Mouse (Mus musculus) gastrocnemius, postnatal 10 days (tissue): ENCODE data around the gene Flnb. TPM values are rescaled to one million over a fixed set of nuclear protein-coding genes. Genes with fewer than 3 reads are reported as not detected.

Experiments used
- DNase-seq: peaks from one replicate; pipeline ENCODE4 v3.0.0; 2021; ENCODE audit warnings: mixed read lengths
- total RNA-seq, 2 experiments: library from RNA; stranded (reverse); gene quantifications; 2 replicates each; pipeline ENCODE4 v1.2.3; 2021

The Flnb gene
- total RNA-seq, 2 experiments from 2014 or later = 29.5 to 30.8 TPM

DNA sequence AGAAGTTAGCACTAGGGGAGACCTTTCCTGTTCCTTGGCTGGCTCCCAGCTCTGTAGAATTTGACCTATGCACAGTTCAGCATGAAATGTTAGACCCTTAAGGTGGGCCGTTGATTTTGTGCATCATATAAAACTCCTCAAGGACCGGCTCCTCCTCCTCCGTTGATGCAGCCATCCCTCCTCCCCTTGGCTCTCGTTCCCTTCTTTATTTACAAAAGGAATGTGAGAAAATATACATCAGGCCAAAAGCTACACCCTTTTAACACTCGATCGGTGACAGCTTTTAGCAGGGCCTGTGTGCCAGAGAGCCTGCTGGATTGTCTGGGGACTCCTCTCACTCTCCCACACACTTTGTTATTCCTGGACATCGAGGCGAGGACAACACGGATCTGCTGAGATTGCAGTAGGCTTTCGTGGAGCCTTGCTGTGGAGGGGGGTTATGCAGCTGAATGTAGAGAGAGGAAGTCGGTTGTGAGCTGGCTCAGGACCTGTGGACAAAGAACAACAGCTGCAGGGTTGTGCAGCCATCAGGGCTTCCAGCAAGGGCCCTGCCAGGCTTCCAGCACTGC, 82.8 kb downstream of the Flnb start:
- DNase-seq = peak; percentile 34

DNA sequence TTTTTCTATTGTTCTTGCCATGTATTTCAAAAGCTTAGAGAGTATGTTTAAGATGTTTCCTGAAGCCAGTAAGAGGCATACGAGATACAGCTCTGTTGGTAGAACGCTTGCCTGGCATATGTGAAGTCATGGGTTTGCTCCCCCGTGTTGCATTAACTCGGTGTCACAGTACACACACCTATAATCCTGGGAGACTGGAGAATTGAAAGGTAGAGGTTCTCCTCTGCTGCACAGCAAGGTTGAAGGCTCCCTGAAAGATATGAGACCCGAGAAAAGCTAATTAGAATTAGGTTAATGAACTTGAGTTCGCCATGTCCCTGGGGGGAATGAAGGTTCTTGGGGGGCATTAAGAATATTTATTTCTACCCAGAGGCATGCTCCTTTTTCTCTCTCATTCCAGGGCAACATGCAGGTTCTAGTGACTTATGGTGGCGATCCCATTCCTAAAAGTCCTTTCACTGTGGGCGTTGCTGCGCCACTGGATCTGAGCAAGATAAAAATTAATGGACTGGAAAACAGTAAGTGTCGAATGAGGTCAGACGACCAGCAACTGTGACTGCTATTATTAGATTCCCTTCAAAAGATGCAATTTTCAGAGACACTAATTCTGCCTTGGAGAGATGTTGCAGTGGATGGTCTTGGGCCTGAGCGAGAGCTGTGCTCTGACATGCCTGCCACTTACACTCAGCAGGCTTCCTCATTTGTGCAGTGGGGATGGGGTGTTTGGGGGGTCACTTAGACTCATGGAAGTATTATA, 83.9 kb downstream of the Flnb start:
- DNase-seq = no peak

DNA sequence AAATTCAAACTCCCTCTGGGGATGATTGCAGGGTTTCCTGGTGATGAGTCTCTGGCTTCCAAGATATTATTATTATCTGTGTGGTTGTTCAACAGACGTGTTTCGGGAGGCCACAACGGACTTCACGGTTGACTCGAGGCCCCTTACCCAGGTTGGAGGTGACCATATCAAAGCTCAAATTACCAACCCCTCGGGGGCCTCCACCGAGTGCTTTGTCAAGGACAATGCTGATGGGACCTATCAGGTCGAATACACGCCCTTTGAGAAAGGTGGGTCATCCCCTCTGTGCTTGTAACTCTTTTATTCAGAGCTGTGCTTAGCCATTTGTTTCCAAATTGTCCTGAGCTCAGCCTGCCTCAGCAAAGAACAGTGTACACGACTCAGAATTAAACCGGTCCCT, 89.3 kb downstream of the Flnb start:
- no peak for DNase-seq

DNA sequence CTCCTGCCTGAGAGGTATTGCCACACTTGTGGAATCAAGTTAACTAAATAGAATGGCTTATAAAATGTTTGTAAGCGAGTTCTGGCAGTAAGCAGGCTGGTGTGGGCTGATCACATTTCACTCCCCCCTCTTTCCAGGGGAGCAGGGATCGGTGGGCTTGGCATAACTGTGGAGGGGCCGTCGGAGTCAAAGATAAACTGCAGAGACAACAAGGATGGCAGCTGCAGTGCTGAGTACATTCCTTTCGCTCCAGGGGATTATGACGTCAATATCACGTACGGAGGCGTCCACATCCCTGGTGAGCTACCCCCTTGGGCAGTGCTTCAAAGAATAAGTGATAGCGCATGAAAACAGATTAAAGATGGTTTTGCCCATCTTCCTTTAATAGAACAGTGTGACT, 91.7 kb downstream of the Flnb start:
- DNase-seq = no peak

DNA sequence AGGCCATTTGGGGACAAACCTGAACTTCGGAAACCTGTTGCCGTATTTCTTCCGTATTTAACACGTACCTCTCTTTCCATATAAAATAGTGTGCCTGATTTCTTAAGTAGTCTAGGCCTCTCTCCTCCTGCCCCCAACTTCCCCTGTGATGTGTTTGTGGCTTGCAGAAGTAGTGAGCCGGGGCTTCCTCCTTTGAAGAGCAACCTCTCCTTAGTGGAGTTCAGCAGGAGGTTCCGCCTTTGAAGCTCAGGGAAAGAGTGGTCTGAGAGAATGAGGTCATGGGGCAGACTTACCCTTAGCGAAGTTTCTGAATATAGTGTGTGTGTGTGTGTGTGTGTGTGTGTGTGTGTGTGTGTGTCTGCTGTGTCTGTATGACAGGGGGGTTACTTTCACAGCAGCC, 96.1 kb downstream of the Flnb start:
- DNase-seq = no peak

DNA sequence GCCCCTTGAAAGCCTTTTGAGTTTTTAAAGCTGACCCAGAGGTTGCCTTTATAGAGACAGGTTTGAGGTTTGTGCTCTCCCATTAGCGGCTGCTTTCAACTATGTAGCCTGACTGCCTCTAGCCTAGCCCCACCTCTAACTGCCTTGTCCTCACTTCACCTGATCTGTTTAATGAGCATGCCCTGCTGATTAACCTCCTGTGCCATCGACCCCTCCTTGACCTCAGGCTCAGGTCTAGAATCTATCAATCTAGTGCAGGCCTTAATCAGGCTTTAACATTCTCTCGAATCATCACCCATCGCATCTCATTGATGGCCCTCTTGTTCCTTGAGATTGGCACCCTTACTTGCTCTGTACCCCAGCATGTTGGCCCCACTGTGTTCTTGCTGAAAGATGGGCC, 96.7 kb downstream of the Flnb start:
- DNase-seq = no peak

DNA sequence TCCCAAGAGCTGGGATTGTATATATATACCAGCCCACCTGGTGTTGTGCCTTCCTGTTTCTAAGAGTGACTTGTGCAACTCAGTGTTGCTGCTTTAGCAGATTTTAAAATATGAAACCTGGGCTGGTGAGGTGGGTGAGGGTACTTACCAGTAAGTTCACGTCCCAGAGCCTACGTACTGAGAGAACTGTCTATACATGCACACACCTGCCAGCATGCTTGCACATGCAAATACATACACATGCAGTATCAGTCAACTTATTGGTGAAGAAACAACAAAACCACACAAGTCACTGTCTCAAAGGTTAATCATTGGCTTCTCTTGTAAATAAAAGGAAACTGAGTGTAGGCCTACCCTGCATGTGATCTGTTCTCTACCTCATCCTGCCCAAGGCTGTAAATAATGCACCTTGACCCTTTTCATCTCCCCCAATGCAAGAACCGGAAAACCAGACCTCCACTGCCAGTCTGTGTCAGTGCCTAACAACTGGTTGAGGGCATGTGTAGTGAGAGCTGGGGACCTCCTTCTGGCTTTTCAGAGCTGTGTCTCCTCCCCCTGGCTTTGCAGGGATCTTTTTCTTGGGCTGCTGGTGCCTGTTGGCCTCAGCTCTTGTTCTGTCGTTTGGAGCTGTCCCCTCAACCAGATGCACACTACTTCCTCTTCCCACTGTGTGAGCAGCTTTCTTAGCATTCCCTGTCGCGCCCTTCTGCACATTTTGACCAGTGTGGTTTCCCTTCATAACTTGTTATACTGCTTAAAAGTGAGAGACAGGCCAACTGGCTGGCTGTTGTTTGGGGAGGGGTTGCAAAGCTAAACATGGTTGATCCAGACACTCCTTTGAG, 100.6 kb downstream of the Flnb start:
- no peak for DNase-seq

DNA sequence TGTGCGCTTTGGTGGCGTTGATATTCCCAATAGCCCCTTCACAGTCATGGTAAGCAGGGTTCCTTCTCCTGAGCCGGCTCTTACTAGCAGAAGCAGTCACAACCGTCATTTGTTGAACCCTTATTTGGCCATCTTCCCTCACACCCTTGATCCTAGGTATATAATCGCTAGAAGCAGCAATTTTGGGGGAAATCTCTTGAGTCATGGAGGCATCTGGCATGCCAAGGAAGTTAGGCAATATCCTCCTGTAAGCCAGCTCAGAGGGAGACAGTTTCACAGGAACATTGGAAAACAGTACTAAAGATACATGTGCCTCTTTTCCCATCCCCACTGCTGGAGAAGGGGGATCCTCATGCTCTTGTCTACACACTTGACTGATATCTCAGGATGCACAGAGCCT, 101.6 kb downstream of the Flnb start:
- DNase-seq = no peak

DNA sequence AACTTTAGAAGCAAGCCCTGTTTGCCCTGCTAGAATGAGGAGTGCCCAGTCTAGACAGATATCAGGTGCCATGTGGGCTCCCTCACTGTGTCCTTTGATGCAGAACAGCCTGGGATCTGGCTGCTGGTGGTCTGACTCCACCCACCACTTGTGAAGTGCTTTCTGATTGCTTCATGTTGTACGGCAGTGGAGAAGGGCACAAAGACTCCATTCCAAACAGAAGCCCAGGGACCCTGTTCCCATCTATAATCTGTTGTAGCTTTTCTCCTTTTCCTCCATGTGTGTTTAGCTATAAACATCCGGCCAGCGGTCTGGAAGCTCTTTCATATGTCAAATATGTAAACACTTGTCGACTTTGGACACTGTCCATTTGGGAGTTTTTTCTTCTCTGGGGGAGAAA, 102.2 kb downstream of the Flnb start:
- DNase-seq = no peak

DNA sequence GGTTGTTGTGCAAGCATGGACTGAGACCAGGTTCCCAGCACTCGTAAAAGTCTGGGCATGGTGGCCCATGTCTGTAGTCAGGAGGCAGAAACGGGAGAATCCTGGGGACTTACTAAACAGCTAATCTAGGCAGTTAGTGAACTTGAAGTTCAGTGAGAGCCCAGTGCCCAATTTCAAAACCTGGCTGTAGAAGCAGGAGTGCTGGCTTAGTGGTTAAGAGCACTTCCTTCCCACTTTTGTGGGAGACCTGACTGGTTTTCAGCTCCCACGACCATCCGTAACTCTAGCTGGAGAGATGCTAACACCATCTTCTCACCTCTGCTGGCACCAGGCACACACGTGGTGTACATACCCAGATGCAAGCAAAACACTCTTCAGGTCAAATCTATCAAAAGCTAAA, 103.7 kb downstream of the Flnb start:
- no peak for DNase-seq

DNA sequence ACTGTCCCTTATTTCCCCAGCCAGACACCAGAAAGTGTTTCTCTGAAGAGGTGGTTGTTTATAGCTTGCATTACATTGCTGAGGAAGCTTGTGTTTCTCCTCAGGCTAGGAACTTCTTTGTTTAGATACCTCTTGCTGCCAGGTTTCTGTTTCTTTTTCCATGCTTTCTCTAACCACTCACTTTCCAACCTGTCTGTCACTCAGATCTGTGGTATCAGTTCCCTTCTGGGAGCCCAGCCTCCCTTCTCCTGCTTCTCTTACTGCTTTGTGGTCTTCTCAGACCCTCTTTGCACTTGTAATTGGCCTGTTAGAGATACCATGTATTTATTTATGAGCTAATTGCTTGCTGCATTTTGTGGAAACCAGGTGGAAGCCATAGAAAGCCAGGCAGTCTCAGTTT, 105.9 kb downstream of the Flnb start:
- DNase-seq = no peak

DNA sequence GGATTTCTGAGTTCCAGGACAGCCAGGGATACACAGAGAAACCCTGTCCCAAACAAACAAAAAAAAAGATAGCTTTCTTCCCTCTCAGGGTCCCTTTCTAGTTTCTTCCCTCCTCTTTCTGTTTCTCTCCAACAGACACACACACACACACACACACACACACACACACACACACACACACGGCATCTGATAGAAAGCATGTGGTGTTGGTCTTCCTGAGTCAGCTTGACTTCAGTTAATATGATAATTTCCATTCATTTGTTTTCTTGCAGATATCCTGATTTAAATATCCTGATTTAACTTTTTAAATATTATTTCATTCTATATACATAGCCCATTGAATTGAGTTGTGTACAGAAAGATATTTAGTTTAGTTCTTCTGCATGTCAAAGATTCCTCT, 110.6 kb downstream of the Flnb start:
- no peak for DNase-seq

DNA sequence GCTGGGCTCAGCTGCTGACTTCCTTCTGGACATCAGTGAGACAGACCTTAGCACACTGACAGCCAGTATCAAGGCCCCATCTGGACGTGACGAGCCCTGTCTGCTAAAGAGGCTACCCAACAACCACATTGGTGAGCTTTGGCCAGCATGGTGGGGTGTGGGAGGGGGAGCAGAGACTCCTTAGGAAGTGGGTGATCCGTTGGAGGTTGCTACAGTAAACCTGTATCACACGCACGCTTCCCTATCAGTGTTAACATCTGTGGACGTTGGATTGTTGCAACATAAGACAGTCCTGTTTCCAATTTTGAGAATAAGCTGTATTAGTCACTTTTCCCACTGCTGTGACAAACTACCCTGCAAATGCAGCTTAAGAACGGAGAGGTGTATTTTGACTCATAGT, 111.3 kb downstream of the Flnb start:
- DNase-seq = no peak

DNA sequence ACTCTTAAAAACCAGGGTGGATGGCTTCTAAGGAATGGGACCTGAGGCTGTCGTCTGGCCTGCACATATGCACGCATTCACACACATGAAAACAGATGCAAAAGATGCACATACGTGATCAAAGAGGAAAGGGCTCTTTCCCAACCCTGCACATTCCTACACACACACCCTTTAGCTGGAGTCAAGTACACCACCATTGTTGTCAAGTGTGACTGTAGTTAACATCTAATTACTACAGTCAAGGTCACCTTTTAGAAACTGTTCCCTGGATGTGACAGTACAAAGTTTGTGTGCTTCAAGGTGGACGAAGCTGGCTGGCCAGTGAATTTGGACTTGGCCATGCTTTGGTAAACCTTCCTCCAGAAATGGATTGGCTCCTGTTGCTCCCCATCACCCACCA, 114.4 kb downstream of the Flnb start:
- DNase-seq = no peak

DNA sequence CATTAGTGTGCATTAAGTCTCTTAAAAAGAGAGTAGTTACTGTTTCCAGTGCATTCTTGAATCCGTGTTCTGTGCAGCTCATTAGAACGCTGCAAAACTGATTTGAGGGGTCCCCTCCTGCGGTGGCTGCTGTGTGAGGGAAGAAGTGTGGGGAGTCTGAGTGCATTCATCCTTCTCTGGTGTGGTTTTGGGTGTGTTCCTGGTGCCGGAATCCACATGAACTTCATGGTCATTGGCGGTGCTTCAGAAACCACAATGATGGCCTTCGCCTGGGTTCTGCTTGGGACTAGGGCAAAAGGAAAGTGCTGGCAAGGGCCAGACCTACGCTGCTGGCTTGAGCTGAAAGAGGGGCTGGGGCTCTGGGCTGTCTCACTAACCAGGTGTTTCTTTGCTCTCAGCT, 116.4 kb downstream of the Flnb start:
- DNase-seq = no peak

DNA sequence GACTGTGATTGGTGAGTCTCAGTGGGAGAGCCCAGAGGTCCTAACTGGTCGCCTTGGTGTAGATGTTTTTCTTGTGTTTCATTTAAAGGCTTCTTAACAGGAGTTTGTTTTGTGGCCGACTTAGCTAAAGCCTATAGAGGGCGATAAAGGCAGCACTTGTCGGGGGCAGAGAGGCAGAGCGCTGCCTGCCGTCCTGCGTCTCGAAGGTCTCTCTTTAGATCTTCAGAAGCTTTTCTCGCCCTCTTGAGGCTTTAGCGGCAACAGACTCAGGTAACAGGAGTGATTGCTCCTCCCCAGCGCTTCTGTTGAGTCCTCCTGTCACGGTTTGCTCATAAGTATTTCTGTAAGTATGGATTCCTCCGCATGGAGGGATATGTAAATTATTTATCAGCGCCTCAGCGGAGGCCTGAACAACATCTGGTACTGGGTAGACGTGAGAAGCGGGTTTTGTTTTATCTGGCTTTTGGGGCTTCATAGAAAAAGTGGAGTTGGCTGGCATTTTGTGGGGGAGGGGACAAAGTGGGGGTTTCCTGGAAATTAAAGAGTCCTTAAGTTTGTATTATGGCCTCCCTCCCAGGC, 119.4 kb downstream of the Flnb start:
- DNase-seq = no peak

DNA sequence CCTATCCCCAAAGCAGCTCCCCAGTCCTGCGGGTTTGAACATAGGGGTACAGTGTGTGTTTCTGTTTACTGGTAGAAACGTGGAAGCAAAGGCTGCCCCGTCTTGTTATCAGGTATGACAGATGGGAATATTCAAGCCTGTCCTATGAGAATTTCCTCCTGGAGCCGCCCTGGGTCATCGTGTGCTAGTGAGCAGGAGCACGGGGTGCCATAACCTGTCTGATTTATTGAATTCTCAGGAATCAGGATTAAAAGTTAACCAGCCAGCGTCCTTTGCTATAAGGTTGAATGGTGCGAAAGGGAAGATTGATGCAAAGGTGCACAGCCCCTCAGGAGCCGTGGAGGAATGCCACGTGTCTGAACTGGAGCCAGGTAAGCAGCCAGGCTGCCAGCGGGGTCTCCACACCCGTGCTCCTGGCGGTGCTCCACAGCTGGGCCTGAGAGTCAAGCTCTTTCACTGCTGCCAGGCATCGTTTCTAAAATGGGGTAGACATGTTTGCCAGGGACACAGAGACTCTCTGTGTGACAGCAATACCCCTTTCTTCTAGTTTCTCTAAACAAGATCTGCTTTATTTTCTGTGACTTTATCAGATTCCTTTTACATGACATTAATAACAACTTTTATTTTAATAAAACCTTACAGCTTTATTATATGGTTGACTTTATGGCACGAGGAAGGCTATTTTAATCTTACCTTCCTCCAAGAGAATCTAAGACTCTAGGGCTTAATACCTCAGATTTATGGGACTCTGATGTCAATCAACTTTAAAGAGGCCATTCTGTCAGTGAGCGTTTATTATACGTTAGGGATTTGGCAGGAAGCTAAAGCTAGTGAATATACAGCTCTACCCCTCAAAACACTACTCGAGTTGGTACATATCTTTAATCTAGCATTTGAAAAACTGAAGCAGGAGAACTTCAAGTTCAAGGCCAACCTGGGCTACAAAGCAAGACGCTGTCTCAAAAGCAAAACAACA, 121.3 kb downstream of the Flnb start:
- DNase-seq = no peak

DNA sequence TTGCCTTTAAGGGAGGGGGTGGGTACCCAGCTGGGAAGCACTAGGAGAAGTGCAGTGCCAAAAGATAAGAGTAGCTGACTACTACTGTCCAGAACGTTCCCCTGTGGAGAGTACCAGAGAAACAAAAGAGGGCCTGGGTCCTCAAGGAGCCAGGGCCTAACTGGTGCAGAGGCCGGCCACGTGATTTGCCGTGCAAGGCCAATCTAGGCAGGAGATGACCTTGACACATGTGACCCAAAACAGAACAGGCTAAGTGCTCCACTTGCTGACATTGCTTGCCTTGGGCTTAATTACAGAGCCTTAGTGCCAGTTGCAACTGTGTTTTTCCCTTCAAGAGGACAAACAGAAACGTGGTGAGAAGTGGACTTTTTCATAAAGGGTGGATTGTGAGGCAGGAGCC, 123.7 kb downstream of the Flnb start:
- no peak for DNase-seq

DNA sequence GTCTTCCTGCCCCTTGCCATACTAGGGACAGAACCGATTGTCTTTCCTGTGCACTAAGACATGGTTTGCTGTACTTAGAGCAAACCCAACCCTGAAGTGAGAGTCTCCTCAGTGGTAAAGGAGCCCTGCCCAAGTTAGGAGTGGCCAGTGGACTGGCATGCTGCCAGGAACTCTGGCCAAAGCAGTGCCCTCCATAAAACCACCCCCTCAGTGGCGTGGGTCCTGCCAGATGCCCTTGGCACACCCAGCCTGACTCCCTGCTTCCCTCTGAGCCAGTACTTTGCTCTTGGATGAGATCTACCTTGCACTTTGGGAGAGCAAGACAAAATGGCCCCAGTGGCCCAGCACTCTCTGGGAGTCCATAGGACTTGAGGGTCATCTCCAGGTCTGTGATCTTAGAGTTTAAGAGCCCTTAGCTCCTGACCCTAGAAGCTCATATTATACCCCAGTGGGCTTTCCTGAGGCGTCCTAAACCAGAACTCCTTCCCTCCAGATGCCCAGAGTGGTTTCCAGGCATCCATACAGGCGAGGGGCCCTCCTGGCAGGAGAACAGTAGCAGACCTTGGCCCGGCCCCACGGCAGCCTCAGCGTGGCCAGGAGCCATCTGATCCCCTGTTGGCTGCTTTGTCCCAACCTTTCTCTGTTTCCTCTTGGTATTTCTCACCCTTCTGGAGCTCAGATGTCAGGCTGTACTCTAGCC, 125.5 kb downstream of the Flnb start:
- DNase-seq = peak; percentile 42

DNA sequence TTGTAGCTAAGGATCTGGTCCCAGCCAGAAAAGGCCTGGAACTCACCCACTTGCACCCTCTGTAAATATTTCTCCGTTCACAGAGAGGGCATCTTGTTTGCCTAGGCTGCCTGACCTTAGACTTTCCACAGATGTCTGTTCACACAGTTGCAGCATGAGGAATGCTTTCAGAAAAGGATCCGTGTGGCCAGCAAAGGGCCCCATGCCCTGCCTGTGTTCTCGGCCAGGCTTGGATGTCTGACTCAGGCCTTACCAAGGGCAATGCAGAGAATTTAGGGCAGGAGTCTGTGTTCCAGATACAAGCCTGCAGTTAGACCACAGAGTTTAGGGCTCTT, 126.0 kb downstream of the Flnb start:
- DNase-seq = no peak

DNA sequence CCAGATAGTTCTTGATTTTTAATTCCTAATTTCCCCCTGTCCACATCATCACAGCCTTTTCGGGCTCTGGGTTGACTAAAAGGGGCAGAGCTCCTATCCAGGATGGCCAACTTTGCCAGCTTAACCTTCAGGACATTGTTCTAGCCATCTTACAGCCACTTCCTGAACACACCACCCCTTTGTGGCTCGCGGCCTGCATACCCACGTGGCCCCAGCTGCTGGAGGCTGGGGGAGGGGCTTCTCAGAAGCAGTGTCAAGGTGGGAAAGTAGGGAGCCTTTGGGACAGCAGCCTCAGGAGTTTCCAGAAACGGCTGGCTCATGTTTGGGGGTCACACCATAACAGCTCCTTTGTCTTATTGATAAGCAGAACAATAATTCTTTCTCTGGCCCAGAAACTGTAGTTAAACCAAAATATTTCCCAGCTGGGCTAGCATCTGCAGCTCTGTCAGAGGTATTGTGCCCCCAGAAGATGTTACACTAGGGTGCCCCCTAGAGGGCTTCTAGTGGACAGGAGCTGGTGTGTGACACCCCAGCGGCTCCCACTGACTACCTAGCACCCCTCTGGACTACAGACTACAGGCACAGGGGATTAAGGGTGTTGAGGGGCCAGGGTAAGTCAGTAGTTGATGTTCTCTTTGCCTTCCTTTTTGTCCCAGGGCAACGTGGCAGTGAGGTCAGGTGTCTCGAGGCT, 126.7 kb downstream of the Flnb start:
- no peak for DNase-seq
